Mouse (Mus musculus) limb, embryonic 11.5 days (tissue): Measurements from ENCODE around the gene Eif4e3. TPM values are rescaled to one million over a fixed set of nuclear protein-coding genes. Genes with fewer than 3 reads are reported as not detected.

Experiments used
- ATAC-seq: fragments of 200-750 bp; cut with Nextera tagmentation; 2 replicates; pipeline ENCODE4 v1.8.0; 2017; ENCODE audit warnings: low read depth; ENCODE audit not compliant: insufficient number of reproducible peaks, low FRiP score, low TSS enrichment
- DNase-seq: peaks from one replicate; pipeline ENCODE4 v3.0.0-alpha.2; 2015; ENCODE audit warnings: low spot score
- H3K27ac ChIP-seq: fragments of 300-500 bp; sonication (generic); replicated peaks from 2 replicates; pipeline ENCODE4 v1.5.1; 2014; ENCODE audit warnings: low read depth, mild to moderate bottlenecking, low read length
- H3K27me3 ChIP-seq: fragments of 300-500 bp; sonication (generic); 2 replicates; pipeline ENCODE4 v1.6.1; 2014; ENCODE audit warnings: mild to moderate bottlenecking, low read length, mixed read lengths; ENCODE audit not compliant: control insufficient read depth, insufficient read depth
- H3K36me3 ChIP-seq: fragments of 300-500 bp; sonication (generic); 2 replicates; pipeline ENCODE4 v1.6.1; 2014; ENCODE audit warnings: mild to moderate bottlenecking, low read length, moderate library complexity, mixed read lengths; ENCODE audit not compliant: control insufficient read depth, insufficient read depth
- H3K4me1 ChIP-seq: fragments of 300-500 bp; sonication (generic); 2 replicates; pipeline ENCODE4 v1.6.1; 2014; ENCODE audit warnings: low read length, mixed read lengths; ENCODE audit not compliant: control insufficient read depth, insufficient read depth
- H3K4me2 ChIP-seq: fragments of 300-500 bp; sonication (generic); 2 replicates; pipeline ENCODE4 v1.6.1; 2014; ENCODE audit warnings: low read depth, mild to moderate bottlenecking, moderate library complexity; ENCODE audit not compliant: severe bottlenecking
- H3K4me3 ChIP-seq: fragments of 300-500 bp; sonication (generic); 2 replicates; pipeline ENCODE4 v1.5.1; 2014; ENCODE audit warnings: low read depth, low read length
- H3K9ac ChIP-seq: fragments of 300-500 bp; sonication (generic); 2 replicates; pipeline ENCODE4 v1.6.1; 2014; ENCODE audit warnings: mild to moderate bottlenecking, low read length
- H3K9me3 ChIP-seq: fragments of 300-500 bp; sonication (generic); 2 replicates; pipeline ENCODE4 v1.6.1; 2016; ENCODE audit warnings: low read length; ENCODE audit not compliant: control insufficient read depth
- WGBS: fragments of 180-500 bp; shearing (Covaris S2); extraction: QIAGEN DNeasy Blood & Tissue Kit; methylation state at CpG from one replicate; pipeline ENCODE4 v1.1.7; 2014; 5-methylcytosine and 5-hydroxymethylcytosine counted together
- polyA plus RNA-seq: library from polyadenylated mRNA; unstranded; fragments of >200 nt; fragmentation: Nextera tagmentation; extraction: Ambion mirVana; gene quantifications from 2 replicates; pipeline ENCODE4 v1.2.1, GENCODE M21; 2014

The Eif4e3 gene
- polyA plus RNA-seq, 1 experiment from 2014 or later = 17.6 TPM

DNA sequence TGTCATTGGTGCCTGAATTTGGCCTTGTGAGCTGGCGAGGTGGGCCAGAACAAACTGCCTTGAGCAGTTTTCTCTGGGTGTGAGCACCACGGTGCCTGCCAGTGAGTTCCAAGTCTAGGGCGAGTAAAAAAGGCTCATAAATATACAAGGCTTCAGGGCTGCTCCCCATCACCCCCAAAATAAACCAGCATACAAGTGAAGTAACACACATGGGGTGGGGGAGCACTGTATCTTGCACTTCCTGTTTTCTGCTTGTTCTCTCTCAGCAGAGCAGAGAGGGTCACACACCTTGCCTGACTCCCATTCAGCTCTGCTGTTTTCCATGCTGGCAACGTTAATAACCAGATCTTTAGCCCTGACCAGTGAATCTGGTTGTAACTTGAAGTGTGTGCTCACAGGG lies 29.1 kb downstream of the Eif4e3 start:
- Histone ChIP-seq H3K4me3 (no peak overlapping the region), H3K9ac (no peak overlapping the region), H3K4me1 (peaks cover 7% of the 10 kb centered on the region), H3K36me3 (no peaks in the 10 kb centered on the region), H3K27ac (no peak overlapping the region), H3K9me3 (no peaks in the 10 kb centered on the region), H3K4me2 (no peak overlapping the region; the same call in 1 of the 2 replicates), H3K27me3 (no peaks in the 10 kb centered on the region)
- ATAC-seq (no peak), DNase-seq (no peak)
- WGBS = 61% methylated on average over 4 of the region's 4 CpGs

- no peaks in the 10 kb centered on the region for H3K9me3 ChIP-seq
- peaks cover 7% of the 10 kb centered on the region for H3K4me1 ChIP-seq
- WGBS = 44% methylated on average over 8 of the region's 8 CpGs
- H3K9ac ChIP-seq = no peak overlapping the region
- DNase-seq = no peak
- H3K4me2 ChIP-seq = no peak overlapping the region; the same call in 1 of the 2 replicates
- H3K27ac ChIP-seq = no peak overlapping the region
- no peak for ATAC-seq
- H3K36me3 ChIP-seq = no peaks in the 10 kb centered on the region
- no peak overlapping the region for H3K4me3 ChIP-seq
- no peaks in the 10 kb centered on the region for H3K27me3 ChIP-seq
These were observed 29.8 kb downstream of the Eif4e3 start for GRCm38 (mm10) chr6:99636801-99637200.

DNA sequence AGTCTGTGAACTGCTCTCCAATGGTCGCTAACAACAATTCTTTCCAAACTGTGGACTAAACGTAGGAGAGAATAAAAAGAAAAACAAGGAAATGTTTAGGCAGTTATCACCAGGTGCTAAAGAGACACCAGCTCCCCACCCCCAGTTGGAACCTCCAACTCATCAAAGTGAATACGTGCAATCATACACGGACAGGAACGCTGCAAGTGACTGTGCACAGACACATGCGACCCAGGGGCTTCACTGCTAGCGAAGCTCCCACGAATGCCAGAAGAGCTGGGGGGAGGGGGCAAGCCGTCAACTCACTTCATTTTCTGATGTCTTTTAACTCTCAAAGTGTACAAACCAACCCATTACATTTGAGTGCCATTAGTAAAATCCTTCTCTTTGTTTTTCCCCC lies 30.4 kb downstream of the Eif4e3 start:
- ATAC-seq (no peak), DNase-seq (no peak)
- Histone ChIP-seq H3K9ac (no peak overlapping the region), H3K4me2 (no peak overlapping the region), H3K27me3 (no peaks in the 10 kb centered on the region), H3K27ac (no peak overlapping the region), H3K9me3 (no peaks in the 10 kb centered on the region), H3K36me3 (no peaks in the 10 kb centered on the region), H3K4me1 (peaks cover 7% of the 10 kb centered on the region), H3K4me3 (no peak overlapping the region)
- 64% methylated on average over 9 of the region's 9 CpGs for WGBS

DNA sequence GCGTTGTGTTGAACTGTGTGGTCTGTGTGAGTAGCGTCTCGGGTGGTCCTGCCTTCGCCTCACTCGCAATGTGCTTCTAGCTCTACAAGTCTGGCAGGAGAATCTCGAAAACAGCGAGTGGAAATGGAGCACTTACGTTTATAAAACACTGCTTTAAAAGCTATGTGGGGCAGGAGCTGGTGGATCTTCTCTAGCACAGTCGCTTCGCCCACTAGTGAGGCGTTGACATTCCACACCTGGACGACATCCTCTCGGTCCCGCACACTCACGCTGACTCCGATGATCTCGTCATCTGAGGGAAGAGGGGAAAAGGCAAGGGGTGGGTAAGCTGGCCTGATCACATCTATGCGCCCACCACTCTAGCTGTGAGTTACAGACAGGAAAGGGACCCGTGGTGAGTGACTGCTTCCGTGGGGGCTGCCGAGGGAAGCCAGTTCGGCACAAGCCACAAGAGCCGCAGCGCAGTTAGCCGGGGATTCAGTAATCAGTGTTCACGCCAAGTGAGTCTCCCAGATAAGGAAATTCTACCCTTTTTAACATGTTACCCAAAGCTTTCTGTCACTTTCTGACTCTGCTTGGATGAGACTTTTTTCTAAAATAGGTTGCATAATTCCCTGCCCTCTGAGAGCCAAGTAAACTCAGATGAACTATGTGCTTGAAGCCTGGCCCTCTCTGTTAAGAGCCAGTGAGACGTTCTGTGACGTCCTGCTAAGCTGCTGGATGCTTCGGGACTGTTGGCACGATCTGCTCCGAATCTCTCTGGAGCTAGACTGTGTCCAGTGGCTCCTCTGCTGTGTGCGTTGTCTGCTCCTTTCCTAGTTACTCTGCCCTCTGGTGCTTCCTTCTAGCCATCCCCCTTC lies 34.2 kb downstream of the Eif4e3 start:
- DNase-seq = no peak
- Histone ChIP-seq H3K36me3 (no peaks in the 10 kb centered on the region), H3K9ac (no peak overlapping the region), H3K27ac (no peak overlapping the region), H3K9me3 (no peaks in the 10 kb centered on the region), H3K4me3 (no peak overlapping the region), H3K27me3 (no peaks in the 10 kb centered on the region), H3K4me1 (peaks cover 7% of the 10 kb centered on the region), H3K4me2 (no peak overlapping the region)
- 92% methylated on average over 32 of the region's 32 CpGs for WGBS
- no peak for ATAC-seq

GRCm38 (mm10) chr6:99631637-99632036 lies 34.9 kb downstream of the Eif4e3 start:
- H3K9ac ChIP-seq = no peak overlapping the region
- no peaks in the 10 kb centered on the region for H3K27me3 ChIP-seq
- no peak for ATAC-seq
- no peaks in the 10 kb centered on the region for H3K9me3 ChIP-seq
- no peak overlapping the region for H3K27ac ChIP-seq
- no peak overlapping the region for H3K4me2 ChIP-seq
- no peak overlapping the region for H3K4me3 ChIP-seq
- WGBS = 92% methylated on average over 5 of the region's 5 CpGs
- H3K4me1 ChIP-seq = no peaks in the 10 kb centered on the region; the same call in 1 of the 2 replicates
- no peak for DNase-seq
- H3K36me3 ChIP-seq = no peaks in the 10 kb centered on the region

DNA sequence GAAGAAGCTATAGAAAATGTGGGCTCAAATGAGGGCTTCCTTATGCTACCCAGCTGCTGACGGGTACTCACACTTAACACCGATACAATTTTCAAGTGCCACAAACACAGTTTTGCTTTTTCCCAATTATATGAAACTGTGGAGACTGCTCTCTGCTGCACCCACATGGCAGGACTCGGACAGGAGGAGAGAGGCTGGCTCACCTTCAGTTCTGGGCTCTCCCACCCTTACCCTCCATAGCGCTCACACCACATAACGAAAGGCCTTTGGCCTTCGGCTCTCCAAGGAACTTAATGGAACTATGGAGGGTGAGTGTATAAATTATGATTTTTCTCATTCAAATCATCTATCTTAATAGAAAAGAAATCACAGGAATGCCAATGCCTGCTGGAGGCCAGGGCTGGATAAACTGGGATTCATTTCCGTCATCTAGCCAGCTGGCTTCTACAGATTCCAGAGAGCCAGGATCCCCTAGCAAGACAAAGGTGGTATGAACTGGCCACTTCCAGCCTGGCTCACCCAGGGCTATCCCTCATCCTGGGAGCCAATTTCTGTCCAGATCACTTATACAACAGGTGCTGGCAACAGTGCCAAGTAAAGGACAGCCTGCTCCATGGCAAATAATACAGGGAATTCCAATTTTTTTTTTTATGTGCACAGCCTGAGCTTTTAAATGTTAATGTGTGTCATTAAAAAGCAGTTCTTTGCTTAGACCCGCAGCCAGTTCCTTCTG lies 36.7 kb downstream of the Eif4e3 start:
- Histone ChIP-seq H3K4me3 (no peak overlapping the region), H3K4me2 (no peak overlapping the region), H3K27ac (no peak overlapping the region), H3K36me3 (no peaks in the 10 kb centered on the region), H3K27me3 (no peaks in the 10 kb centered on the region), H3K9ac (no peak overlapping the region), H3K9me3 (no peaks in the 10 kb centered on the region), H3K4me1 (peaks cover 3% of the 10 kb centered on the region; the same call in 1 of the 2 replicates)
- 76% methylated on average over 8 of the region's 8 CpGs for WGBS
- no peak for ATAC-seq
- DNase-seq = no peak

GRCm38 (mm10) chr6:99626347-99626746 lies 40.2 kb downstream of the Eif4e3 start:
- Histone ChIP-seq H3K27ac (no peak overlapping the region), H3K4me2 (no peak overlapping the region), H3K27me3 (no peaks in the 10 kb centered on the region), H3K4me1 (peaks cover 3% of the 10 kb centered on the region; the same call in 1 of the 2 replicates), H3K4me3 (no peak overlapping the region), H3K36me3 (no peaks in the 10 kb centered on the region), H3K9ac (no peak overlapping the region), H3K9me3 (no peaks in the 10 kb centered on the region)
- ATAC-seq = no peak
- WGBS = 76% methylated on average over 2 of the region's 2 CpGs
- DNase-seq = no peak

DNA sequence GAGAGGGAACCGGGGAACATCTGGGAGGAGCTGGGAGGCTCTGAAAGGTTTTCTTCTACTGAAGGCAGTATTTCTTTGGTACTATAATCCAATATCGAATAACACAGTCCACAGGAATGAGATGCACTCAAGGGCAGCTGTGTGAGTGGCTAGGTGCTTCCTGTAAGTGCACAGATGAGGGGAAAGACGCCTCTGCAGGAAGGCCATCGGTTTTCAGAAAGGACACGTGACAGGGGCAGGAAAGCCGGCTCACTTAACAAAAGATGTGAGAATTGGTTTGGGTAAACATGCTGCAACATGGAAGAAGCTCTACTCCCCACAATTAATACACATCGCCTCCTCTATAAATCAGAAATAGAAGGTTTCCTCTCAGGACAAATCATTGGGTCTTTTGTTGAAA lies 40.8 kb downstream of the Eif4e3 start:
- ATAC-seq (no peak), DNase-seq (no peak)
- H3K4me1 ChIP-seq = peaks cover 3% of the 10 kb centered on the region; the same call in 1 of the 2 replicates
- H3K27me3 ChIP-seq = no peaks in the 10 kb centered on the region
- WGBS = 47% methylated on average over 7 of the region's 7 CpGs
- no peaks in the 10 kb centered on the region for H3K9me3 ChIP-seq
- no peak overlapping the region for H3K4me3 ChIP-seq
- H3K27ac ChIP-seq = no peak overlapping the region
- H3K9ac ChIP-seq = no peak overlapping the region
- no peaks in the 10 kb centered on the region for H3K36me3 ChIP-seq
- H3K4me2 ChIP-seq = no peak overlapping the region; the same call in 1 of the 2 replicates
